In the genomic region with DNA sequence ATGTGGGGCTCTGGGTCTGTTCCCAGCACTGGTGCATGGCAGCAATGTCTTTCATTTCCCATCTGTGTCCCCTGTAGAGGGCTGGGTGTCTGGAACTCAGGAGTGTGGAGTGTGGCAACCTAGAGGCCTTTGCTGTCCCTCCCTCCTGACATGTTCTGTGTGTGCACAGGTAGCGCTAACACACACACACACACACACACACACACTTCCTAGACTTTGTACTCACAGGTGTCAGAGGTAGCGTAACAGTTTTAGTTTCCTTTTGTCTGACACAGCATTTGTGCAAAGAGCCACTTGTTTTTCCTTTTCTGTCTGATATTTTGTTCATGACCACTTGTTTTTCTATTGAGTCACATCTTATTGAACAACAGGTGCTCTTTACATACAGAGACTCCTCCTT, we compare ENCODE assay signal across 25 mouse cellular contexts. TPM values are rescaled to one million over a fixed set of nuclear protein-coding genes. Genes with fewer than 3 reads are reported as not detected.
DNase-seq lines count a peak whose midpoint lies in the region; ATAC-seq and TF ChIP-seq lines count a peak whose summit lies in the region.
"Had no signal": no experiment of that assay in that cellular context is flagged by ENCODE, and none has a peak within 500 bp of the region (broad histone marks: within the 10 kb centered on the region; RNA-seq: fewer than 3 reads in every experiment).

No protein-coding gene starts in this region.

- no peak overlapping the region for H3K9ac ChIP-seq in liver, adult 2 months (ENCODE audit: low read depth, low read length)
- H3K9ac ChIP-seq in liver, embryonic 12.5 days, result no peak overlapping the region
- H3K9ac ChIP-seq in intestine, postnatal 0 days (ENCODE audit: low read depth, low read length), result no peak overlapping the region
- no peak overlapping the region for H3K9ac ChIP-seq in hindbrain, postnatal 0 days (replicated peaks; ENCODE audit: low read length)
- H3K9ac ChIP-seq: heart, embryonic 15.5 days; limb, embryonic 15.5 days had no signal

- DNase-seq in liver, adult 2 months (ENCODE audit: extremely low read depth, low read depth, low spot score), result peak; percentile 35
- peak; percentile 64 for DNase-seq in thymus, postnatal 14 days
- DNase-seq in thymus, postnatal 4 days, result no peak
- DNase-seq in hindbrain, postnatal 0 days (ENCODE audit: low spot score), result no peak
- no peak for DNase-seq in midbrain, embryonic 10.5 days (ENCODE audit: low spot score)
- DNase-seq: adrenal gland, postnatal 10 days; cerebellum, adult 11 months; cerebellum, adult 9-10 months; cerebellum, postnatal 36 days; gastrocnemius, postnatal 14 days; kidney, adult 9 months; kidney, postnatal 10 days; layer of hippocampus, adult 9-11 months; lung, postnatal 36 days; retina, postnatal 1 day had no signal

- TF ChIP-seq POLR2A in liver, adult 2 months (IDR thresholded peaks at IDR 0.05; ENCODE audit: extremely low read depth, insufficient read depth, low read length), result no peak

- H3K4me2 ChIP-seq in liver, embryonic 12.5 days, result no peak overlapping the region
- no peak overlapping the region for H3K4me2 ChIP-seq in intestine, postnatal 0 days (replicated peaks; ENCODE audit: low read depth)
- no peak overlapping the region for H3K4me2 ChIP-seq in hindbrain, postnatal 0 days (ENCODE audit: low read depth, low read length)
- H3K4me2 ChIP-seq: heart, embryonic 15.5 days; limb, embryonic 15.5 days; midbrain, embryonic 12.5 days had no signal

- no peak overlapping the region for H3K4me3 ChIP-seq in liver, adult 2 months (ENCODE audit: insufficient read depth, low read depth, low read length)
- H3K4me3 ChIP-seq in liver, embryonic 12.5 days, result no peak overlapping the region
- H3K4me3 ChIP-seq in intestine, postnatal 0 days (ENCODE audit: low read depth, low read length), result no peak overlapping the region
- no peak overlapping the region for H3K4me3 ChIP-seq in hindbrain, postnatal 0 days (ENCODE audit: low read length)
- H3K4me3 ChIP-seq in midbrain, embryonic 10.5 days, result no peak overlapping the region
- H3K4me3 ChIP-seq: heart, embryonic 15.5 days; limb, embryonic 10.5 days; limb, embryonic 15.5 days; midbrain, embryonic 12.5 days had no signal

- no peak for TF ChIP-seq CTCF in liver, adult 2 months (IDR thresholded peaks at IDR 0.05; ENCODE audit: low read depth, low read length)
- TF ChIP-seq CTCF in intestine, postnatal 0 days (IDR thresholded peaks at IDR 0.05; ENCODE audit: low read depth), result no peak
- TF ChIP-seq CTCF in hindbrain, postnatal 0 days (IDR thresholded peaks at IDR 0.05; ENCODE audit: low read depth), result no peak

- no peaks in the 10 kb centered on the region for H3K79me2 ChIP-seq in liver, adult 2 months (ENCODE audit: control insufficient read depth, insufficient read depth, low read length)

- 45% methylated on average over 2 of the region's 2 CpGs for WGBS in liver, adult 2 months
- 74% methylated on average over 2 of the region's 2 CpGs for WGBS in liver, embryonic 12.5 days (ENCODE audit: insufficient replicate concordance)
- WGBS in intestine, postnatal 0 days, result 47% methylated on average over 2 of the region's 2 CpGs
- WGBS in hindbrain, postnatal 0 days, result 92% methylated on average over 2 of the region's 2 CpGs
- whole genome bisulfite sequencing in midbrain, embryonic 10.5 days, result 98% methylated on average over 2 of the region's 2 CpGs

- no peaks in the 10 kb centered on the region for H3K27me3 ChIP-seq in liver, adult 2 months (ENCODE audit: control insufficient read depth, insufficient read depth, low read length)
- H3K27me3 ChIP-seq in liver, embryonic 12.5 days (replicated peaks), result peaks cover 69% of the 10 kb centered on the region
- peaks cover 13% of the 10 kb centered on the region for H3K27me3 ChIP-seq in intestine, postnatal 0 days (replicated peaks; ENCODE audit: control insufficient read depth, insufficient read depth, low read length)
- H3K27me3 ChIP-seq in hindbrain, postnatal 0 days (ENCODE audit: insufficient read depth, low read length), result no peaks in the 10 kb centered on the region
- peaks cover 93% of the 10 kb centered on the region for H3K27me3 ChIP-seq in midbrain, embryonic 10.5 days (ENCODE audit: low read depth, poor library complexity, severe bottlenecking)

- ATAC-seq in liver, embryonic 12.5 days, result no peak
- ATAC-seq in intestine, postnatal 0 days, result peak; percentile 72
- ATAC-seq in hindbrain, postnatal 0 days, result no peak
- ATAC-seq in erythroblast, adult 5-6 weeks (replicated peaks; ENCODE audit: low FRiP score, poor library complexity, severe bottlenecking), result no peak
- ATAC-seq: forebrain, embryonic 14.5 days had no signal

- no peak overlapping the region for H3K27ac ChIP-seq in liver, adult 2 months (replicated peaks; ENCODE audit: insufficient read depth, low read depth, low read length)
- no peak overlapping the region for H3K27ac ChIP-seq in liver, embryonic 12.5 days
- H3K27ac ChIP-seq in intestine, postnatal 0 days (ENCODE audit: low read depth, low read length), result peak overlapping the region; percentile 76
- H3K27ac ChIP-seq in hindbrain, postnatal 0 days, result no peak overlapping the region
- no peak overlapping the region for H3K27ac ChIP-seq in midbrain, embryonic 10.5 days (replicated peaks)
- H3K27ac ChIP-seq: heart, embryonic 15.5 days; limb, embryonic 10.5 days; limb, embryonic 15.5 days; midbrain, embryonic 12.5 days had no signal

- no peaks in the 10 kb centered on the region for H3K9me3 ChIP-seq in liver, embryonic 12.5 days (replicated peaks)
- H3K9me3 ChIP-seq in intestine, postnatal 0 days (ENCODE audit: control insufficient read depth), result no peaks in the 10 kb centered on the region
- H3K9me3 ChIP-seq in hindbrain, postnatal 0 days (ENCODE audit: low read length), result no peaks in the 10 kb centered on the region
- H3K9me3 ChIP-seq in midbrain, embryonic 10.5 days (replicated peaks), result no peaks in the 10 kb centered on the region
- H3K9me3 ChIP-seq: heart, embryonic 15.5 days; limb, embryonic 10.5 days; limb, embryonic 15.5 days; midbrain, embryonic 12.5 days had no signal

- H3K4me1 ChIP-seq in liver, adult 2 months (ENCODE audit: control insufficient read depth, insufficient read depth, low read length), result no peaks in the 10 kb centered on the region
- 0 out of 2 replicates have a peak, but pooled peaks cover 15% of the 10 kb centered on the region for H3K4me1 ChIP-seq in liver, embryonic 12.5 days
- peaks cover 5% of the 10 kb centered on the region for H3K4me1 ChIP-seq in intestine, postnatal 0 days (replicated peaks; ENCODE audit: control insufficient read depth, insufficient read depth, low read length)
- no peaks in the 10 kb centered on the region for H3K4me1 ChIP-seq in hindbrain, postnatal 0 days (ENCODE audit: insufficient read depth, low read length)
- H3K4me1 ChIP-seq in midbrain, embryonic 10.5 days, result peaks cover 39% of the 10 kb centered on the region

- no peaks in the 10 kb centered on the region for H3K36me3 ChIP-seq in liver, adult 2 months (ENCODE audit: control insufficient read depth, insufficient read depth, low read length)
- no peaks in the 10 kb centered on the region for H3K36me3 ChIP-seq in liver, embryonic 12.5 days
- no peaks in the 10 kb centered on the region for H3K36me3 ChIP-seq in intestine, postnatal 0 days (ENCODE audit: control insufficient read depth, insufficient read depth)
- H3K36me3 ChIP-seq in hindbrain, postnatal 0 days (ENCODE audit: insufficient read depth, low read length), result peaks cover 10% of the 10 kb centered on the region; the same call in 1 of the 2 replicates
- H3K36me3 ChIP-seq in midbrain, embryonic 10.5 days, result no peaks in the 10 kb centered on the region; the same call in 1 of the 2 replicates
- H3K36me3 ChIP-seq: heart, embryonic 15.5 days; limb, embryonic 10.5 days had no signal

RNA-seq across cellular contexts. Expression of gene Matk, which starts 4.9 kb away (rescaled TPM):
- total RNA-seq in liver, adult 2 months (2014; rRNA removed), result 0.60 and 0.65 TPM in 2 replicates
- 0.27 and 0.43 TPM in 2 replicates for polyA plus RNA-seq in liver, adult 2 months (2012; rRNA removed)
- polyA plus RNA-seq in liver, embryonic 12.5 days (2016; fragmentation: Nextera tagmentation; extraction: Ambion mirVana), result 2.0 and 2.2 TPM in 2 replicates
- polyA plus RNA-seq in intestine, postnatal 0 days (2015; fragmentation: Nextera tagmentation; extraction: Ambion mirVana), result 0.66 and 1.2 TPM in 2 replicates
- 86.9 and 121 TPM in 2 replicates for total RNA-seq in hindbrain, postnatal 0 days (2014; rRNA removed)
- polyA plus RNA-seq in hindbrain, postnatal 0 days (2015; fragmentation: Nextera tagmentation; extraction: Ambion mirVana), result 82.3 and 82.7 TPM in 2 replicates
- polyA plus RNA-seq in midbrain, embryonic 10.5 days (2016; fragmentation: Nextera tagmentation; extraction: Ambion mirVana), result 3.7 and 4.2 TPM in 2 replicates
- 0.42 and 0.96 TPM in 2 replicates for total RNA-seq in erythroblast, adult 5-6 weeks (2015; ENCODE audit: low replicate concordance)
- 4.3 TPM in 2 replicates for total RNA-seq in erythroblast, adult 5-6 weeks (2017; ENCODE audit: low replicate concordance)

RNA-seq across cellular contexts. Expression of gene Zfr2, which starts 14.8 kb away (rescaled TPM):
- 0.27 and 0.74 TPM in 2 replicates for total RNA-seq in liver, adult 2 months (2014; rRNA removed)
- 0.15 and 1.6 TPM in 2 replicates for polyA plus RNA-seq in liver, adult 2 months (2012; rRNA removed)
- polyA plus RNA-seq in liver, embryonic 12.5 days (2016; fragmentation: Nextera tagmentation; extraction: Ambion mirVana), result 1.1 and 1.2 TPM in 2 replicates
- 3.2 and 3.4 TPM in 2 replicates for polyA plus RNA-seq in intestine, postnatal 0 days (2015; fragmentation: Nextera tagmentation; extraction: Ambion mirVana)
- total RNA-seq in hindbrain, postnatal 0 days (2014; rRNA removed), result 64.1 and 89.3 TPM in 2 replicates
- 21.7 and 21.9 TPM in 2 replicates for polyA plus RNA-seq in hindbrain, postnatal 0 days (2015; fragmentation: Nextera tagmentation; extraction: Ambion mirVana)
- 3.5 and 6.3 TPM in 2 replicates for polyA plus RNA-seq in midbrain, embryonic 10.5 days (2016; fragmentation: Nextera tagmentation; extraction: Ambion mirVana)
- not detected in 2 replicates for total RNA-seq in erythroblast, adult 5-6 weeks (2015; ENCODE audit: low replicate concordance)
- not detected in 2 replicates for total RNA-seq in erythroblast, adult 5-6 weeks (2017; ENCODE audit: low replicate concordance)
- total RNA-seq: granulocyte monocyte progenitor cell, adult 5-6 weeks had no signal

RNA-seq across cellular contexts. Expression of gene Atcay, which starts 17.2 kb away (rescaled TPM):
- 0.07 TPM in 1 of 2 replicates, not detected in the other for total RNA-seq in liver, adult 2 months (2014; rRNA removed)
- not detected in 2 replicates for polyA plus RNA-seq in liver, adult 2 months (2012; rRNA removed)
- 0.05 and 0.06 TPM in 2 replicates for polyA plus RNA-seq in liver, embryonic 12.5 days (2016; fragmentation: Nextera tagmentation; extraction: Ambion mirVana)
- 0.90 and 1.1 TPM in 2 replicates for polyA plus RNA-seq in intestine, postnatal 0 days (2015; fragmentation: Nextera tagmentation; extraction: Ambion mirVana)
- total RNA-seq in hindbrain, postnatal 0 days (2014; rRNA removed), result 169 and 197 TPM in 2 replicates
- polyA plus RNA-seq in hindbrain, postnatal 0 days (2015; fragmentation: Nextera tagmentation; extraction: Ambion mirVana), result 66.7 and 70.2 TPM in 2 replicates
- polyA plus RNA-seq in midbrain, embryonic 10.5 days (2016; fragmentation: Nextera tagmentation; extraction: Ambion mirVana), result 8.7 and 17.1 TPM in 2 replicates
- total RNA-seq in erythroblast, adult 5-6 weeks (2015; ENCODE audit: low replicate concordance), result not detected in 2 replicates
- total RNA-seq in erythroblast, adult 5-6 weeks (2017; ENCODE audit: low replicate concordance), result not detected in 2 replicates
- total RNA-seq: granulocyte monocyte progenitor cell, adult 5-6 weeks; megakaryocyte, adult 5-6 weeks had no signal
- polyA plus RNA-seq: limb, embryonic 10.5 days had no signal

RNA-seq across cellular contexts. Expression of gene Mrpl54, which starts 18.9 kb away (rescaled TPM):
- 52.1 and 65.9 TPM in 2 replicates for total RNA-seq in liver, adult 2 months (2014; rRNA removed)
- polyA plus RNA-seq in liver, adult 2 months (2012; rRNA removed), result 66.6 and 85.9 TPM in 2 replicates
- polyA plus RNA-seq in liver, embryonic 12.5 days (2016; fragmentation: Nextera tagmentation; extraction: Ambion mirVana), result 152 and 156 TPM in 2 replicates
- polyA plus RNA-seq in intestine, postnatal 0 days (2015; fragmentation: Nextera tagmentation; extraction: Ambion mirVana), result 268 and 287 TPM in 2 replicates
- 106 and 113 TPM in 2 replicates for total RNA-seq in hindbrain, postnatal 0 days (2014; rRNA removed)
- polyA plus RNA-seq in hindbrain, postnatal 0 days (2015; fragmentation: Nextera tagmentation; extraction: Ambion mirVana), result 159 and 170 TPM in 2 replicates
- 229 and 258 TPM in 2 replicates for polyA plus RNA-seq in midbrain, embryonic 10.5 days (2016; fragmentation: Nextera tagmentation; extraction: Ambion mirVana)
- total RNA-seq in erythroblast, adult 5-6 weeks (2015; ENCODE audit: low replicate concordance), result 6.3 and 56.3 TPM in 2 replicates
- total RNA-seq in erythroblast, adult 5-6 weeks (2017; ENCODE audit: low replicate concordance), result 23.1 and 36.6 TPM in 2 replicates

RNA-seq across cellular contexts. Expression of gene Apba3, which starts 19.0 kb away (rescaled TPM):
- total RNA-seq in liver, adult 2 months (2014; rRNA removed), result 30.5 and 44.1 TPM in 2 replicates
- polyA plus RNA-seq in liver, adult 2 months (2012; rRNA removed), result 132 and 143 TPM in 2 replicates
- 27.3 and 30.4 TPM in 2 replicates for polyA plus RNA-seq in liver, embryonic 12.5 days (2016; fragmentation: Nextera tagmentation; extraction: Ambion mirVana)
- polyA plus RNA-seq in intestine, postnatal 0 days (2015; fragmentation: Nextera tagmentation; extraction: Ambion mirVana), result 75.2 and 75.4 TPM in 2 replicates
- 61.0 and 63.6 TPM in 2 replicates for total RNA-seq in hindbrain, postnatal 0 days (2014; rRNA removed)
- 24.0 and 27.6 TPM in 2 replicates for polyA plus RNA-seq in hindbrain, postnatal 0 days (2015; fragmentation: Nextera tagmentation; extraction: Ambion mirVana)
- polyA plus RNA-seq in midbrain, embryonic 10.5 days (2016; fragmentation: Nextera tagmentation; extraction: Ambion mirVana), result 50.5 and 55.5 TPM in 2 replicates
- total RNA-seq in erythroblast, adult 5-6 weeks (2015; ENCODE audit: low replicate concordance), result 3.3 and 4.4 TPM in 2 replicates
- 4.3 and 10.8 TPM in 2 replicates for total RNA-seq in erythroblast, adult 5-6 weeks (2017; ENCODE audit: low replicate concordance)

Comparison
In these comparisons a context has a peak if more than half of its experiments do, and no peak if none do; other contexts are left out.
1. DNase-seq: peak in liver, adult 2 months (single experiment) and thymus, postnatal 14 days (single experiment); none in thymus, postnatal 4 days (single experiment), hindbrain, postnatal 0 days (single experiment) and midbrain, embryonic 10.5 days (single experiment).
2. RNA of gene Matk, which starts 4.9 kb away (polyA plus RNA-seq): 82.3 to 82.7 TPM in hindbrain, postnatal 0 days; 3.7 to 4.2 TPM in midbrain, embryonic 10.5 days, 2.0 to 2.2 TPM in liver, embryonic 12.5 days, 0.66 to 1.2 TPM in intestine, postnatal 0 days and 0.27 to 0.43 TPM in liver, adult 2 months; every median in the first group is over 10 times any median in the second.